Mouse (Mus musculus): Measurements from ENCODE around the gene Sept11. TPM values are rescaled to one million over a fixed set of nuclear protein-coding genes. Genes with fewer than 3 reads are reported as not detected.

Sept11 gene
- polyA plus RNA-seq, 1 experiment from 2014 or later: 222 TPM

- Histone ChIP-seq H3K27ac (no peak overlapping the region), H3K4me2 (no peak overlapping the region), H3K4me3 (replicated peaks) (no peak overlapping the region), H3K36me3 (peaks cover 61% of the 10 kb centered on the region), H3K9ac (no peak overlapping the region), H3K4me1 (peaks cover 32% of the 10 kb centered on the region), H3K27me3 (no peaks in the 10 kb centered on the region), H3K9me3 (replicated peaks) (no peaks in the 10 kb centered on the region)
- 86% methylated on average over 11 of the region's 11 CpGs for WGBS
- ATAC-seq (replicated peaks; ENCODE audit: low FRiP score): no peak
These were observed 61.2 kb downstream of the Sept11 start for GRCm38 (mm10) chr5:93154401-93154800.

- H3K27me3 ChIP-seq: no peaks in the 10 kb centered on the region
- ATAC-seq (replicated peaks; ENCODE audit: low FRiP score): no peak
- H3K36me3 ChIP-seq: peaks cover 90% of the 10 kb centered on the region
- H3K4me3 ChIP-seq (replicated peaks): no peak overlapping the region
- no peak overlapping the region for H3K4me2 ChIP-seq
- no peaks in the 10 kb centered on the region for H3K9me3 ChIP-seq (replicated peaks)
- no peak overlapping the region for H3K27ac ChIP-seq
- H3K4me1 ChIP-seq: peaks cover 4% of the 10 kb centered on the region; the same call in 1 of the 2 replicates
- 84% methylated on average over 3 of the region's 3 CpGs for WGBS
- H3K9ac ChIP-seq: no peak overlapping the region
These were observed 70.3 kb downstream of the Sept11 start for GRCm38 (mm10) chr5:93163541-93163940.

- Histone ChIP-seq H3K36me3 (peaks cover 95% of the 10 kb centered on the region), H3K27ac (no peak overlapping the region), H3K4me1 (no peaks in the 10 kb centered on the region), H3K4me2 (no peak overlapping the region), H3K9ac (no peak overlapping the region), H3K9me3 (replicated peaks) (no peaks in the 10 kb centered on the region), H3K27me3 (no peaks in the 10 kb centered on the region), H3K4me3 (replicated peaks) (no peak overlapping the region)
- ATAC-seq (replicated peaks; ENCODE audit: low FRiP score): no peak
- WGBS: 95% methylated on average over 11 of the region's 11 CpGs
These were observed 74.8 kb downstream of the Sept11 start for GRCm38 (mm10) chr5:93167919-93168516.

- WGBS: 91% methylated on average over 6 of the region's 6 CpGs
- Histone ChIP-seq H3K9me3 (replicated peaks) (no peaks in the 10 kb centered on the region), H3K27ac (no peak overlapping the region), H3K4me1 (no peaks in the 10 kb centered on the region), H3K4me3 (replicated peaks) (no peak overlapping the region), H3K9ac (no peak overlapping the region), H3K36me3 (peaks cover 95% of the 10 kb centered on the region), H3K4me2 (no peak overlapping the region), H3K27me3 (no peaks in the 10 kb centered on the region)
- no peak for ATAC-seq (replicated peaks; ENCODE audit: low FRiP score)
These were observed 75.4 kb downstream of the Sept11 start for GRCm38 (mm10) chr5:93168654-93169053.

- H3K27ac ChIP-seq: no peak overlapping the region
- ATAC-seq (replicated peaks; ENCODE audit: low FRiP score): no peak
- H3K4me1 ChIP-seq: no peaks in the 10 kb centered on the region
- 96% methylated on average over 15 of the region's 15 CpGs for WGBS
- no peak overlapping the region for H3K9ac ChIP-seq
- no peaks in the 10 kb centered on the region for H3K27me3 ChIP-seq
- no peak overlapping the region for H3K4me3 ChIP-seq (replicated peaks)
- H3K4me2 ChIP-seq: no peak overlapping the region
- H3K9me3 ChIP-seq (replicated peaks): no peaks in the 10 kb centered on the region
- peaks cover 94% of the 10 kb centered on the region for H3K36me3 ChIP-seq
These were observed 78.2 kb downstream of the Sept11 start for GRCm38 (mm10) chr5:93171420-93171819.

DNA sequence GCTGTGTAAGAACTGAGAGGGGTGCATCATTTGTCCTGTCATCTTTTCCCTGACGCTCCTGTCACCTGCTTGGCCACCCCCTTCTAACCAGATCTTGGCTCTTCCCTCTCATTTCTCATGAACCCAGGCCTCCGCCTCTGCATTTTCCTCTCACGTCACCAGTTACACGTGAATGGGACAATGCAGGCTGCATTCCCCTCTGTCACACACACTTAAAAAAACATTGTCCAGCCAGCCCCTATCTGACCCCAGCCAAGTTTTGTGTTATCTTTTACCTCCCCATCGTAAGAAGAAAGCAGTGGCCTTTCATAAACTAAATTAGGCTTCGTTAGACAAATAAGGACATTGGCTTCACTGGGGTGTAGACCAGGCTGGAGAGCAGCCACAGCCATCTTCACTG, 79.3 kb downstream of the Sept11 start:
- peaks cover 93% of the 10 kb centered on the region for H3K36me3 ChIP-seq
- H3K9me3 ChIP-seq (replicated peaks): no peaks in the 10 kb centered on the region
- H3K9ac ChIP-seq: no peak overlapping the region
- H3K4me3 ChIP-seq (replicated peaks): no peak overlapping the region
- ATAC-seq (replicated peaks; ENCODE audit: low FRiP score): no peak
- no peaks in the 10 kb centered on the region for H3K27me3 ChIP-seq
- WGBS: 75% methylated on average over 6 of the region's 6 CpGs
- H3K4me1 ChIP-seq: no peaks in the 10 kb centered on the region
- no peak overlapping the region for H3K27ac ChIP-seq
- no peak overlapping the region for H3K4me2 ChIP-seq

GRCm38 (mm10) chr5:93174675-93175074, 81.4 kb downstream of the Sept11 start:
- Histone ChIP-seq H3K9me3 (replicated peaks) (no peaks in the 10 kb centered on the region), H3K27ac (no peak overlapping the region), H3K36me3 (peaks cover 90% of the 10 kb centered on the region), H3K4me1 (no peaks in the 10 kb centered on the region), H3K9ac (no peak overlapping the region), H3K4me2 (no peak overlapping the region), H3K27me3 (no peaks in the 10 kb centered on the region), H3K4me3 (replicated peaks) (no peak overlapping the region)
- ATAC-seq (replicated peaks; ENCODE audit: low FRiP score): no peak
- 82% methylated on average over 6 of the region's 6 CpGs for WGBS

- H3K27me3 ChIP-seq: no peaks in the 10 kb centered on the region
- H3K9ac ChIP-seq: no peak overlapping the region
- H3K4me3 ChIP-seq (replicated peaks): no peak overlapping the region
- 79% methylated on average over 6 of the region's 6 CpGs for WGBS
- H3K4me2 ChIP-seq: no peak overlapping the region
- H3K9me3 ChIP-seq (replicated peaks): no peaks in the 10 kb centered on the region
- peak overlapping the region; percentile 27; the same call in 1 of the 2 replicates for H3K27ac ChIP-seq
- no peak for ATAC-seq (replicated peaks; ENCODE audit: low FRiP score)
- H3K4me1 ChIP-seq: no peaks in the 10 kb centered on the region
- peaks cover 84% of the 10 kb centered on the region for H3K36me3 ChIP-seq
These were observed 85.4 kb downstream of the Sept11 start for GRCm38 (mm10) chr5:93178616-93179015.

DNA sequence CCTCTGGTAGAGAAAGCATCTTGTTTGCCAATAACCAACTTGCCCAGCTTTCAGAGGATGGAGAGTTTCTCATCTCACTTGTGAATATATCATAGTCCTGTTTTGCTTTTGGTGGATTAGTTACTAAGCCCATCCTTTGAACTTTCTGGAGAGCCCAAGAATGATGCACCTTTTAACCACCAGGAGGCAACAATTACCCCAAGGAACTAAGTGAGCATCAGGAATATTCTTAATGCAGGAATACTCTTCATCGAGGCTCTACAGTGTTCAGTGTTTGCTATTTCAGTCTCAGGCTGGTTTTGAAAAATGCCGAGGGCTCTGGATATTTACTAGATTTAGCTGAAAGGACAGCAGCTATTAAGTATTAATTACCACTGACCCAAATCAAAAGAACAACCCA, 87.0 kb downstream of the Sept11 start:
- H3K4me3 ChIP-seq (replicated peaks): no peak overlapping the region
- H3K9me3 ChIP-seq (replicated peaks): no peaks in the 10 kb centered on the region
- no peaks in the 10 kb centered on the region for H3K27me3 ChIP-seq
- no peaks in the 10 kb centered on the region for H3K4me1 ChIP-seq
- WGBS: 67% methylated on average over 2 of the region's 2 CpGs
- no peak for ATAC-seq (replicated peaks; ENCODE audit: low FRiP score)
- no peak overlapping the region for H3K4me2 ChIP-seq
- H3K27ac ChIP-seq: no peak overlapping the region
- H3K9ac ChIP-seq: no peak overlapping the region
- H3K36me3 ChIP-seq: peaks cover 84% of the 10 kb centered on the region

DNA sequence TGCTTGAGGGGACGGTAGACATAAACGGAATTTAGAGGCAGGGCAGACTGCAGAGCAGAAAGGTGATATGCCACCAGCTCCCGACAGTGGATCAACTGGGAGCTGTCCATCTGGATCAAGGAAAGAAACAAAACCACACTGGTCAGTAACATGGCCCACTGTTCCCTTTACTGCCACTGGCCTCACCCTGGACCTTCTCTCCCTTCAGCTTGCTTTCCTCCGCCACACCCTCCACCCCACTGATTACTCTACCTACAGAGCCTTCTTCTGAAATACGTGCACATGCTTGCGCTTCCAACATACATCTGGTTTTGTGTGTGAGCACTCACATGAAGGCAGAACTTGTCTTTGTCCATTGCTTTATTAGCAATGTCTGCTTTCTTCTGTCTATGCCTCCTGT, 90.1 kb downstream of the Sept11 start:
- WGBS: 68% methylated on average over 6 of the region's 6 CpGs
- no peak overlapping the region for H3K4me3 ChIP-seq (replicated peaks)

DNA sequence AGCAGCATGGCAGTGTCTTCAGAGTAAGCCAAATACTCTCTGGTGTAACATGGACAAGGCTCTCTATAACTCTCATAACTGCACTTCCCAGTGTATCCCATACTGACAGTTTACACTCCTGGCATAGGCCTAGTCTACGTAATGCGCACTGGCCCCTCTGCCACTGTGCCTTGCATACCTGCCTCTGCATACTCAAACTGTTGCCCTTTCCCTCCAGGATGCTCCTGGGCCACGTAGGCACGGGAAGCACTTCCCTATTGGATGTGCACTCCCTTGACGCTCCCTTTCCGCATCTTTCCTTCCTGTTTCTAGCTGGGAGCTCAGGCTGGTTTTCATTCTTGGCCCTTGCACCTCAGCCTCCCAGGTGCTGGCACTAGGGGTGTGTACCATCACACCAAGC, 91.3 kb downstream of the Sept11 start:
- 88% methylated on average over 6 of the region's 6 CpGs for WGBS
- no peak overlapping the region for H3K27ac ChIP-seq
- H3K4me2 ChIP-seq: no peak overlapping the region
- no peak for ATAC-seq (replicated peaks; ENCODE audit: low FRiP score)
- H3K4me3 ChIP-seq (replicated peaks): no peak overlapping the region
- no peak overlapping the region for H3K9ac ChIP-seq
- H3K27me3 ChIP-seq: no peaks in the 10 kb centered on the region
- no peaks in the 10 kb centered on the region for H3K4me1 ChIP-seq
- no peaks in the 10 kb centered on the region for H3K9me3 ChIP-seq (replicated peaks)
- H3K36me3 ChIP-seq: peaks cover 86% of the 10 kb centered on the region

More for the DNA sequence above, 90.1 kb downstream of the Sept11 start:
- no peak overlapping the region for H3K4me2 ChIP-seq
- H3K4me1 ChIP-seq: no peaks in the 10 kb centered on the region
- peaks cover 86% of the 10 kb centered on the region for H3K36me3 ChIP-seq
- no peak overlapping the region for H3K9ac ChIP-seq
- H3K9me3 ChIP-seq (replicated peaks): no peaks in the 10 kb centered on the region
- no peaks in the 10 kb centered on the region for H3K27me3 ChIP-seq
- ATAC-seq (replicated peaks; ENCODE audit: low FRiP score): no peak
- H3K27ac ChIP-seq: no peak overlapping the region

GRCm38 (mm10) chr5:93189607-93190006, 96.4 kb downstream of the Sept11 start:
- Histone ChIP-seq H3K4me3 (replicated peaks) (no peak overlapping the region), H3K4me1 (no peaks in the 10 kb centered on the region), H3K9ac (no peak overlapping the region), H3K36me3 (peaks cover 67% of the 10 kb centered on the region), H3K27me3 (no peaks in the 10 kb centered on the region), H3K9me3 (replicated peaks) (no peaks in the 10 kb centered on the region), H3K27ac (no peak overlapping the region), H3K4me2 (no peak overlapping the region)
- no peak for ATAC-seq (replicated peaks; ENCODE audit: low FRiP score)
- WGBS: 72% methylated on average over 3 of the region's 3 CpGs

DNA sequence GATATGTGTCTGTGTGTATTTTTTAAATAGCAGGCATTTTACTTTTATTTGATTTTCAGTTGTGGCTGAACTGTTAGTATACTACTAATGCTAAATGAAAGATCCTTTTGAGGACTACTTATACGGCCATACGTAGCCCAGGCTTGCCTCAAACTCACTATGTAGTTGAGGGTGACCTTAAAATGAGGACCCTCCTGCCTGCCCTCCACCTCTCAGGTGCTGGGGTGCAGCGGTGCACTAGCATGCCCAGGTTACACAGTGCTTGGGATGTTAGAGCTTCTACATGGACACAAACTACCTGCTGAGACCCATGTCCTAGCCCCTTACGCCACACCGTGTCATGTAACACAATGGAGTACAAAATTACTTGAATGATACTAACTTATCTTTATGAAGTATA, 97.2 kb downstream of the Sept11 start:
- Histone ChIP-seq H3K9me3 (replicated peaks) (no peaks in the 10 kb centered on the region), H3K9ac (no peak overlapping the region), H3K4me2 (no peak overlapping the region), H3K4me3 (replicated peaks) (no peak overlapping the region), H3K27me3 (no peaks in the 10 kb centered on the region), H3K27ac (no peak overlapping the region), H3K4me1 (no peaks in the 10 kb centered on the region), H3K36me3 (peaks cover 65% of the 10 kb centered on the region)
- no peak for ATAC-seq (replicated peaks; ENCODE audit: low FRiP score)
- 94% methylated on average over 5 of the region's 5 CpGs for WGBS

Data from kidney, embryonic 15.5 days (tissue).